In genomic region chr17:31753113-31753858, GRCm38 (mm10) we compare ENCODE assay signal across 9 mouse cellular contexts.
DNase-seq lines count a peak whose midpoint lies in the region; ATAC-seq and TF ChIP-seq lines count a peak whose summit lies in the region.
"Had no signal": no experiment of that assay in that cellular context is flagged by ENCODE, and none has a peak within 500 bp of the region (broad histone marks: within the 10 kb centered on the region; RNA-seq: fewer than 3 reads in every experiment).

No protein-coding gene starts in this region.

- TF ChIP-seq RAD21 in CH12.LX (IDR thresholded peaks at IDR 0.05; ENCODE audit: low read depth, low read length): peak; percentile 37

- DNase-seq in heart, adult 18-20 months: peak; percentile 33 to 80
- DNase-seq in heart, postnatal 10 days: no peak
- DNase-seq in CH12.LX (ENCODE audit: extremely low read depth): peak; percentile 99
- no peak for DNase-seq in right cerebral cortex, postnatal 10 days (ENCODE audit: low spot score in 2 of 2)
- no peak for DNase-seq in forebrain, embryonic 11.5 days (ENCODE audit: low spot score)
- no peak for DNase-seq in thymus, postnatal 10 days (ENCODE audit: low spot score in 2 of 2)

- no peaks in the 10 kb centered on the region for H3K79me2 ChIP-seq in CH12.LX (replicated peaks; ENCODE audit: control insufficient read depth, extremely low read depth, insufficient read depth, poor library complexity, severe bottlenecking)

- no peak overlapping the region for H3K4me2 ChIP-seq in CH12.LX (ENCODE audit: insufficient read depth, low read depth, poor library complexity, severe bottlenecking)
- no peak overlapping the region for H3K4me2 ChIP-seq in intestine, postnatal 0 days (replicated peaks; ENCODE audit: low read depth)
- H3K4me2 ChIP-seq in forebrain, embryonic 11.5 days (ENCODE audit: low read depth, low read length, severe bottlenecking): no peak overlapping the region

- H3K9me3 ChIP-seq in CH12.LX (replicated peaks; ENCODE audit: low read length): no peaks in the 10 kb centered on the region
- H3K9me3 ChIP-seq in intestine, postnatal 0 days (ENCODE audit: control insufficient read depth): no peaks in the 10 kb centered on the region
- no peaks in the 10 kb centered on the region for H3K9me3 ChIP-seq in forebrain, embryonic 11.5 days (ENCODE audit: control insufficient read depth, low read length)

- H3K27me3 ChIP-seq in CH12.LX (replicated peaks): no peaks in the 10 kb centered on the region
- H3K27me3 ChIP-seq in intestine, postnatal 0 days (replicated peaks; ENCODE audit: control insufficient read depth, insufficient read depth, low read length): no peaks in the 10 kb centered on the region
- H3K27me3 ChIP-seq in small intestine, adult 2 months (ENCODE audit: control insufficient read depth, insufficient read depth, low read length): no peaks in the 10 kb centered on the region
- H3K27me3 ChIP-seq in forebrain, embryonic 11.5 days (ENCODE audit: control insufficient read depth, insufficient read depth, low read length): no peaks in the 10 kb centered on the region

- peak overlapping the region; percentile 45 for H3K9ac ChIP-seq in CH12.LX (ENCODE audit: insufficient read depth, low read depth)
- H3K9ac ChIP-seq in intestine, postnatal 0 days (ENCODE audit: low read depth, low read length): no peak overlapping the region
- H3K9ac ChIP-seq in forebrain, embryonic 11.5 days (ENCODE audit: low read length): no peak overlapping the region

- H3K27ac ChIP-seq in CH12.LX (ENCODE audit: insufficient read depth, low read depth): peak overlapping the region; percentile 92
- no peak overlapping the region for H3K27ac ChIP-seq in intestine, postnatal 0 days (ENCODE audit: low read depth, low read length)
- peak overlapping the region; percentile 50 for H3K27ac ChIP-seq in small intestine, adult 2 months (ENCODE audit: insufficient read depth, low read depth, low read length)
- no peak overlapping the region for H3K27ac ChIP-seq in forebrain, embryonic 11.5 days (ENCODE audit: low read depth, low read length)
- H3K27ac ChIP-seq: hindbrain, postnatal 0 days had no signal

- peak; percentile 62 for ATAC-seq in intestine, postnatal 0 days
- no peak for ATAC-seq in forebrain, embryonic 11.5 days (replicated peaks; ENCODE audit: low FRiP score)

- 63% methylated on average over 9 of the region's 9 CpGs for WGBS in intestine, postnatal 0 days
- 50% methylated on average over 9 of the region's 9 CpGs for WGBS in small intestine, adult 2 months
- 82% methylated on average over 9 of the region's 9 CpGs for WGBS in forebrain, embryonic 11.5 days

- peaks cover 42 to 76% of the 10 kb centered on the region in 2 experiments for H3K4me1 ChIP-seq in CH12.LX (ENCODE audit: control insufficient read depth in 1 of 2, insufficient read depth in 2 of 2)
- peaks cover 4% of the 10 kb centered on the region for H3K4me1 ChIP-seq in intestine, postnatal 0 days (replicated peaks; ENCODE audit: control insufficient read depth, insufficient read depth, low read length)
- peaks cover 22% of the 10 kb centered on the region for H3K4me1 ChIP-seq in small intestine, adult 2 months (ENCODE audit: control insufficient read depth, insufficient read depth, insufficient read length, low read length)
- no peaks in the 10 kb centered on the region for H3K4me1 ChIP-seq in forebrain, embryonic 11.5 days (replicated peaks; ENCODE audit: control insufficient read depth, insufficient read depth, low read length)

- dilution Hi-C loops in CH12.LX (cut with MboI; ENCODE audit: extremely low pct_ligation_motif_present, extremely low pct_unique_long_range_greater_than_20kb, low sequenced_read_pairs): no loop called here

- in situ Hi-C loops in CH12.LX (cut with MboI; ENCODE audit: low pct_ligation_motif_present, low pct_unique_long_range_greater_than_20kb, low sequenced_read_pairs): no loop called here

- peak; percentile 99 for TF ChIP-seq EP300 in CH12.LX (IDR thresholded peaks at IDR 0.05; ENCODE audit: low read length)

- intact Hi-C loops in heart, postnatal 10 days (cut with DNase I): loop anchor here (5.0 kb wide), 1 partner anchor 66 kb away; no protein-coding TSS in a partner anchor

- no peak for TF ChIP-seq CTCF in CH12.LX (conservative IDR thresholded peaks at IDR 0.05 in 1 of 2, IDR thresholded peaks at IDR 0.05 in 1 of 2; ENCODE audit: low read depth in 2 of 2, low read length in 2 of 2)
- TF ChIP-seq CTCF in intestine, postnatal 0 days (IDR thresholded peaks at IDR 0.05; ENCODE audit: low read depth): no peak
- no peak for TF ChIP-seq CTCF in small intestine, adult 2 months (IDR thresholded peaks at IDR 0.05; ENCODE audit: extremely low read depth, insufficient read length, insufficient replicate concordance, low read depth, low read length)

- TF ChIP-seq POLR2A in CH12.LX (IDR thresholded peaks at IDR 0.05; ENCODE audit: low read depth, low read length): 0 out of 2 replicates have a peak, but pooled peaks have one; percentile 64
- no peak for TF ChIP-seq POLR2A in small intestine, adult 2 months (IDR thresholded peaks at IDR 0.05; ENCODE audit: low read depth, low read length)

- peak overlapping the region in 2 of 3 experiments; percentile 2 to 15 for H3K4me3 ChIP-seq in CH12.LX (replicated peaks in 1 of 3; ENCODE audit: low read depth in 2 of 3, low read length in 2 of 3, poor library complexity in 1 of 3)
- no peak overlapping the region for H3K4me3 ChIP-seq in intestine, postnatal 0 days (ENCODE audit: low read depth, low read length)
- no peak overlapping the region for H3K4me3 ChIP-seq in small intestine, adult 2 months (ENCODE audit: low read depth, low read length)
- no peak overlapping the region for H3K4me3 ChIP-seq in forebrain, embryonic 11.5 days (ENCODE audit: low read depth, low read length)

- H3K36me3 ChIP-seq in CH12.LX (replicated peaks in 1 of 2; ENCODE audit: control insufficient read depth in 1 of 2, insufficient read depth in 1 of 2, low read length in 1 of 2): peaks cover 0 to 2% of the 10 kb centered on the region in 2 experiments
- no peaks in the 10 kb centered on the region for H3K36me3 ChIP-seq in intestine, postnatal 0 days (ENCODE audit: control insufficient read depth, insufficient read depth)
- no peaks in the 10 kb centered on the region for H3K36me3 ChIP-seq in small intestine, adult 2 months (ENCODE audit: control insufficient read depth, insufficient read depth, low read length)
- no peaks in the 10 kb centered on the region for H3K36me3 ChIP-seq in forebrain, embryonic 11.5 days (ENCODE audit: control insufficient read depth, insufficient read depth, low read length)

TF ChIP-seq in CH12.LX, 34 proteins besides CTCF, POLR2A, EP300 and RAD21 (continues in another document):
- TF ChIP-seq ZMIZ1 (IDR thresholded peaks at IDR 0.05; ENCODE audit: low read depth, low read length) (no peak), USF1 (IDR thresholded peaks at IDR 0.05; ENCODE audit: low read depth, low read length) (no peak), UBTF (IDR thresholded peaks at IDR 0.05; ENCODE audit: low read depth, low read length) (no peak), ETS1 (conservative IDR thresholded peaks at IDR 0.05; ENCODE audit: low read depth, low read length) (peak; percentile 99), MAZ (IDR thresholded peaks at IDR 0.05; ENCODE audit: low read depth, low read length) (peak; percentile 100), HCFC1 (IDR thresholded peaks at IDR 0.05; ENCODE audit: low read depth, low read length) (peak; percentile 30), BHLHE40 (IDR thresholded peaks at IDR 0.05; ENCODE audit: low read depth, low read length) (peak; percentile 88), ELF1 (IDR thresholded peaks at IDR 0.05; ENCODE audit: low read depth, low read length) (peak; percentile 69; the same call in 1 of the 2 replicates), TCF12 (IDR thresholded peaks at IDR 0.05; ENCODE audit: low read depth, low read length) (peak; percentile 100), MAFK (IDR thresholded peaks at IDR 0.05; ENCODE audit: insufficient replicate concordance, low read length) (peak; percentile 85), MYC (IDR thresholded peaks at IDR 0.05; ENCODE audit: low read depth, low read length) (peak; percentile 72), ZKSCAN1 (IDR thresholded peaks at IDR 0.05; ENCODE audit: borderline replicate concordance, low read depth, low read length) (peak; percentile 99), ZC3H11A (IDR thresholded peaks at IDR 0.05; ENCODE audit: low read depth, low read length) (peak; percentile 27; the same call in 1 of the 2 replicates), CHD2 (IDR thresholded peaks at IDR 0.05; ENCODE audit: low read length) (peak; percentile 97), IRF4 (IDR thresholded peaks at IDR 0.05; ENCODE audit: low read depth, low read length) (peak; percentile 98), RCOR1 (conservative IDR thresholded peaks at IDR 0.05; ENCODE audit: low read depth, low read length) (peak; percentile 92), SMC3 (IDR thresholded peaks at IDR 0.05; ENCODE audit: low read depth, low read length) (peak; percentile 54), GABPA (IDR thresholded peaks at IDR 0.05; ENCODE audit: insufficient replicate concordance, low read depth, low read length) (no peak), NELFE (IDR thresholded peaks at IDR 0.05; ENCODE audit: low read depth, low read length) (no peak; the same call in 1 of the 2 replicates), CHD1 (IDR thresholded peaks at IDR 0.05; ENCODE audit: low read depth, low read length) (no peak), POLR2AphosphoS2 (IDR thresholded peaks at IDR 0.05; ENCODE audit: low read depth, low read length) (no peak), SIN3A (IDR thresholded peaks at IDR 0.05; ENCODE audit: low read length) (peak; percentile 89), MAX (IDR thresholded peaks at IDR 0.05; ENCODE audit: low read length) (peak; percentile 73; the same call in 1 of the 2 replicates), KAT2A (IDR thresholded peaks at IDR 0.05; ENCODE audit: insufficient replicate concordance, low read length) (0 out of 2 replicates have a peak, but pooled peaks have one; percentile 78), JUN (IDR thresholded peaks at IDR 0.05; ENCODE audit: insufficient read depth, low read depth, low read length) (peak; percentile 67; the same call in 1 of the 2 replicates), E2F4 (IDR thresholded peaks at IDR 0.05; ENCODE audit: insufficient replicate concordance, low read depth, low read length) (no peak), JUND (conservative IDR thresholded peaks at IDR 0.05; ENCODE audit: low read depth, low read length) (peak; percentile 75), MEF2A (IDR thresholded peaks at IDR 0.05; ENCODE audit: borderline replicate concordance, low read depth, low read length) (peak; percentile 95), USF2 (conservative IDR thresholded peaks at IDR 0.05; ENCODE audit: low read depth, low read length) (no peak), TBP (conservative IDR thresholded peaks at IDR 0.05; ENCODE audit: low read depth, low read length) (no peak), NRF1 (IDR thresholded peaks at IDR 0.05; ENCODE audit: low read depth, low read length) (peak; percentile 26; the same call in 1 of the 2 replicates), PAX5 (IDR thresholded peaks at IDR 0.05; ENCODE audit: low read length) (no peak)

Comparison
In these comparisons a context has a peak if more than half of its experiments do, and no peak if none do; other contexts are left out.
1. DNase-seq: peak in heart, adult 18-20 months (2 of 2) and CH12.LX (single experiment); none in heart, postnatal 10 days (0 of 2), right cerebral cortex, postnatal 10 days (0 of 2), forebrain, embryonic 11.5 days (single experiment) and thymus, postnatal 10 days (0 of 2).
2. H3K27ac ChIP-seq: peak in CH12.LX (single experiment) and small intestine, adult 2 months (single experiment); none in intestine, postnatal 0 days (single experiment) and forebrain, embryonic 11.5 days (single experiment).
3. H3K4me3 ChIP-seq: peak in CH12.LX (2 of 3); none in intestine, postnatal 0 days (single experiment), small intestine, adult 2 months (single experiment) and forebrain, embryonic 11.5 days (single experiment).